Mouse (Mus musculus) ES-Bruce4 (cell line): ENCODE data around the gene Dera. TPM values are rescaled to one million over a fixed set of nuclear protein-coding genes. Genes with fewer than 3 reads are reported as not detected.

Experiments
- H3K27ac ChIP-seq: 2 replicates; pipeline ENCODE4 v1.5.1; 2012; ENCODE audit warnings: low read length, inconsistent platforms; ENCODE audit not compliant: insufficient read depth
- H3K27me3 ChIP-seq: 2 replicates; pipeline ENCODE4 v1.6.1; 2012; ENCODE audit warnings: mild to moderate bottlenecking, low read length, inconsistent platforms; ENCODE audit not compliant: control insufficient read depth, poor library complexity, insufficient read depth, severe bottlenecking
- H3K36me3 ChIP-seq: 2 replicates; pipeline ENCODE4 v1.6.1; 2012; ENCODE audit warnings: inconsistent platforms, mild to moderate bottlenecking, low read length, moderate library complexity; ENCODE audit not compliant: control insufficient read depth, poor library complexity, insufficient read depth, severe bottlenecking
- H3K4me1 ChIP-seq: one replicate; pipeline ENCODE4 v1.8.1; 2011; ENCODE audit warnings: low read length; ENCODE audit not compliant: control insufficient read depth, insufficient read depth
- H3K4me3 ChIP-seq: 2 replicates; pipeline ENCODE4 v1.5.1; 2011; ENCODE audit warnings: low read depth, mild to moderate bottlenecking, low read length
- H3K9ac ChIP-seq: 2 replicates; pipeline ENCODE4 v1.6.1; 2012; ENCODE audit warnings: low read depth, mild to moderate bottlenecking, inconsistent platforms; ENCODE audit not compliant: poor library complexity, severe bottlenecking
- H3K9me3 ChIP-seq: replicated peaks from 2 replicates; pipeline ENCODE4 v1.6.1; 2012; ENCODE audit warnings: mild to moderate bottlenecking, low read length, inconsistent platforms; ENCODE audit not compliant: control insufficient read depth, poor library complexity, insufficient read depth, severe bottlenecking
- CTCF ChIP-seq: IDR thresholded peaks from one replicate; pipeline ENCODE4 v1.8.1; 2011; ENCODE audit warnings: low read depth, low read length
- EP300 ChIP-seq: IDR thresholded peaks from 2 replicates; pipeline ENCODE4 v1.6.1; 2011; ENCODE audit warnings: low read depth, low read length; ENCODE audit not compliant: insufficient read depth
- POLR2A ChIP-seq: IDR thresholded peaks from one replicate; pipeline ENCODE4 v1.8.1; 2011; ENCODE audit warnings: low read length; ENCODE audit not compliant: insufficient read depth
- polyA plus RNA-seq: library from polyadenylated mRNA; stranded (reverse); fragments of >200 nt; gene quantifications from 2 replicates; pipeline ENCODE4 v1.2.4, GENCODE M21; 2011; ENCODE audit warnings: low read depth; ENCODE audit not compliant: missing spikeins, insufficient read depth, insufficient read length

Dera gene
- polyA plus RNA-seq, 1 experiment: 41.5 TPM

DNA sequence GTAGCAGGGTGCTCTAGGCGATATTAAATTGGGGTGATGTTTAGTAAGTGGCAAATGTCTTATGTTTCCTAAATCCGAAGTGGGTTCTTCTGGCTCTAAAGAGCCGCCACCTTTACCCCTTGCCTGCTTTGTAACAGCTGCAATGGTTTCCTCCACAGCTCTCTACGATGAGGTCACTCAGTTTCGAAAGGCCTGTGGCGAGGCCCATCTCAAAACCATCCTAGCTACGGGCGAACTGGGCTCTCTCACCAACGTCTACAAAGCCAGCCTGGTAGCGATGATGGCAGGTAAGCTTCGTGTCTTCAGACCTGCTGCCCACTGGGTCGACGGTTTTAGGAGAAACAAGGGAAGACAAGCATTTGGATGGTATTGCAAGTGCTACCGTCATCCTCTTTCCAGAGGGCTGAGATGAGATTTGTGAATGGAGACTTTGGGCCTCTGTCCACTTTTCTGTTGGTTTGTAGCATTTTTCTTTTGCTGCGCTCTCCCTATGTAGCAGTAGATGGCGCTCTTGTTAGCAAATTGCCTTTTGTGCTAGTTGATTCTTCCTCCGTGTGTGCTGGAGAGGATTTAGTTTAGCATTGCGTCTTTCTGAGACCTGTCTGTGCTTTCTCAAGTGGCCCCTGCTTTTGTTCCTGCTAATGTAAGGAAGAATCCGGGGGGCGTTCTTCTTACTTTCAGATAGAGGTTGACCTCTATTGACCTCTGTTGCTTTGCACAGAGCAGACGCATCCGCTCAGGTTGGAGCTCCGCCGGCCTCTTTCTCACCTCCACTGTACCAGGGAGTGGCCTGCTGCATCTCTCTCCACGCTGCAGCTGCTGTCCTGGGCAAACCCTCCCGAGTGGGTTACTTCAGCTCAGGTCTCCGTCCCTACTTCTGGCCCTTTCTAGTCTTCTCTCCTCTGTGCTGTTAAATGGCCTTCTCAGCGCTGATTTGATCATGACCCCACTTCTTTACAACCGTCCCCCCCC is 42.5 kb downstream of the Dera start:
- TF ChIP-seq POLR2A (no peak), EP300 (no peak), CTCF (no peak)
- H3K27ac ChIP-seq: no peak overlapping the region
- no peak overlapping the region for H3K4me3 ChIP-seq

GRCm38 (mm10) chr6:137799253-137799652 is 44.9 kb downstream of the Dera start:
- H3K4me1 ChIP-seq: no peaks in the 10 kb centered on the region
- no peak overlapping the region for H3K27ac ChIP-seq
- H3K27me3 ChIP-seq: no peaks in the 10 kb centered on the region
- no peak overlapping the region for H3K4me3 ChIP-seq
- TF ChIP-seq EP300: no peak
- TF ChIP-seq POLR2A: no peak
- TF ChIP-seq CTCF: no peak
- H3K9me3 ChIP-seq: 0 out of 2 replicates have a peak, but pooled peaks cover 3% of the 10 kb centered on the region
- H3K9ac ChIP-seq: no peak overlapping the region
- no peaks in the 10 kb centered on the region for H3K36me3 ChIP-seq

More for the DNA sequence above, 42.5 kb downstream of the Dera start:
- Histone ChIP-seq H3K9ac (no peak overlapping the region), H3K4me1 (no peaks in the 10 kb centered on the region), H3K9me3 (0 out of 2 replicates have a peak, but pooled peaks cover 3% of the 10 kb centered on the region), H3K36me3 (no peaks in the 10 kb centered on the region), H3K27me3 (no peaks in the 10 kb centered on the region)

DNA sequence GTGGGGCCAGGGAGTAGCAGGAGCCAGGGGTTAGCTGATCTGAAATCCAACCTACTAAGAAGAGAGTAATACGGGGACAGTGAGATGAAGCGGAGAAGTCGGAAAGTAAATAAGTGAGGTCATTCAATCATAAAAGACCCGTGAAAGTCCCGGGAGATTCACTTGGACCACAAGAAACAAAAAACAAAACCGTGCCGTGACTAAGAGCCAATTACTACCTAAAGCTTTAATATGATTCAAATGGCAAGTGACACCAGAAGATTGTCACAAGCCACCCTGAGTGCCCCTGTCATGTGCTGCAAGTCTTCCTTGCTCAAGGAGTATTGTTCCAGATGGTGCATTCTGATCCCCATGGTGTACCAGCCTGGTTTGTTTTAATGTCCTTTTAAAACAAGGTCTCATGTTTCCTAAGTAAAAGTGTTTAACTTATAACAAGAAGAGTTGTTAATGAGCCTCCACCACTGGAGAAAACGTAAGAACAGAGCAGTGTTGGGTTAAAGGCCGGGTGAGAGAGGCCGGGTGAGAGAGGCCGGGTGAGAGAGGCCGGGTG is 49.2 kb downstream of the Dera start:
- Histone ChIP-seq H3K4me3 (no peak overlapping the region), H3K27ac (no peak overlapping the region), H3K36me3 (no peaks in the 10 kb centered on the region), H3K9ac (no peak overlapping the region), H3K27me3 (no peaks in the 10 kb centered on the region), H3K4me1 (no peaks in the 10 kb centered on the region), H3K9me3 (0 out of 2 replicates have a peak, but pooled peaks cover 3% of the 10 kb centered on the region)
- TF ChIP-seq POLR2A: no peak
- TF ChIP-seq EP300: no peak

- TF ChIP-seq POLR2A (no peak), CTCF (no peak), EP300 (no peak)
- Histone ChIP-seq H3K36me3 (no peaks in the 10 kb centered on the region), H3K9me3 (0 out of 2 replicates have a peak, but pooled peaks cover 3% of the 10 kb centered on the region), H3K4me1 (no peaks in the 10 kb centered on the region), H3K4me3 (no peak overlapping the region), H3K27ac (no peak overlapping the region), H3K9ac (no peak overlapping the region), H3K27me3 (no peaks in the 10 kb centered on the region)
Measured at GRCm38 (mm10) chr6:137804121-137804520, 49.8 kb downstream of the Dera start.

GRCm38 (mm10) chr6:137804606-137805005 is 50.3 kb downstream of the Dera start:
- Histone ChIP-seq H3K27ac (no peak overlapping the region), H3K27me3 (no peaks in the 10 kb centered on the region), H3K4me3 (no peak overlapping the region), H3K9me3 (0 out of 2 replicates have a peak, but pooled peaks cover 3% of the 10 kb centered on the region), H3K9ac (no peak overlapping the region), H3K4me1 (no peaks in the 10 kb centered on the region), H3K36me3 (no peaks in the 10 kb centered on the region)
- TF ChIP-seq CTCF (no peak), EP300 (no peak), POLR2A (no peak)

GRCm38 (mm10) chr6:137806342-137806741 is 52.0 kb downstream of the Dera start:
- H3K27ac ChIP-seq: no peak overlapping the region
- no peak overlapping the region for H3K9ac ChIP-seq
- no peaks in the 10 kb centered on the region for H3K4me1 ChIP-seq
- TF ChIP-seq EP300 (no peak), POLR2A (no peak), CTCF (no peak)
- no peak overlapping the region for H3K4me3 ChIP-seq
- H3K36me3 ChIP-seq: no peaks in the 10 kb centered on the region
- no peaks in the 10 kb centered on the region for H3K27me3 ChIP-seq
- H3K9me3 ChIP-seq: no peaks in the 10 kb centered on the region
